Mouse (Mus musculus): Measurements from ENCODE around the gene Rad23a. TPM values are rescaled to one million over a fixed set of nuclear protein-coding genes. Genes with fewer than 3 reads are reported as not detected.
A peak's percentile ranks its signal among the peaks of the same experiment; 100 is the strongest.

Gene Rad23a
- polyA plus RNA-seq, 1 experiment from 2014 or later = 74.2 TPM

GRCm38 (mm10) chr8:84856434-84856833 lies 16.0 kb upstream of the Rad23a start:
- Histone ChIP-seq H3K4me1 (replicated peaks) (peaks cover 23% of the 10 kb centered on the region), H3K9ac (no peak overlapping the region), H3K4me3 (peak overlapping the region; percentile 90), H3K4me2 (no peak overlapping the region), H3K27ac (replicated peaks) (no peak overlapping the region), H3K36me3 (peaks cover 24% of the 10 kb centered on the region), H3K27me3 (peaks cover 3% of the 10 kb centered on the region; the same call in 1 of the 2 replicates), H3K9me3 (no peaks in the 10 kb centered on the region)
- WGBS = 98% methylated on average over 3 of the region's 3 CpGs
- ATAC-seq (ENCODE audit: low read depth) = peak; percentile 28

- H3K36me3 ChIP-seq = peaks cover 26% of the 10 kb centered on the region
- peaks cover 36% of the 10 kb centered on the region for H3K4me1 ChIP-seq (replicated peaks)
- H3K27ac ChIP-seq (replicated peaks) = peak overlapping the region; percentile 87
- WGBS = 35% methylated on average over 6 of the region's 6 CpGs
- H3K9ac ChIP-seq = peak overlapping the region; percentile 79
- ATAC-seq (ENCODE audit: low read depth) = no peak
- peak overlapping the region; percentile 92 for H3K4me3 ChIP-seq
- H3K27me3 ChIP-seq = no peaks in the 10 kb centered on the region
- H3K4me2 ChIP-seq = peak overlapping the region; percentile 74
- H3K9me3 ChIP-seq = no peaks in the 10 kb centered on the region
Measured at GRCm38 (mm10) chr8:84847684-84848435, 7.4 kb upstream of the Rad23a start.

- Histone ChIP-seq H3K9ac (peak within 1 kb of the TSS; percentile 96), H3K27ac (replicated peaks) (peak within 1 kb of the TSS; percentile 92), H3K9me3 (no peaks in the 10 kb centered on the region), H3K4me2 (peak within 1 kb of the TSS; percentile 90), H3K36me3 (peaks cover 35% of the 10 kb centered on the region), H3K27me3 (no peaks in the 10 kb centered on the region), H3K4me3 (peak within 1 kb of the TSS; percentile 92), H3K4me1 (replicated peaks) (peaks cover 42% of the 10 kb centered on the region)
- peak; percentile 99 for ATAC-seq (ENCODE audit: low read depth)
- WGBS = under 1% methylated on average over 55 of the region's 55 CpGs
Measured at GRCm38 (mm10) chr8:84846722-84847572, 6.5 kb upstream of the Rad23a start, which contains the start of gene Calr. Calr (minus strand) TSS chr8:84846934.

GRCm38 (mm10) chr8:84846094-84846721 lies 5.7 kb upstream of the Rad23a start:
- Histone ChIP-seq H3K4me3 (peak overlapping the region; percentile 92), H3K27me3 (no peaks in the 10 kb centered on the region), H3K4me2 (peak overlapping the region; percentile 90), H3K4me1 (replicated peaks) (peaks cover 42% of the 10 kb centered on the region), H3K9ac (peak overlapping the region; percentile 96), H3K27ac (replicated peaks) (peak overlapping the region; percentile 92), H3K36me3 (peaks cover 42% of the 10 kb centered on the region), H3K9me3 (no peaks in the 10 kb centered on the region)
- WGBS = 0% methylated on average over 30 of the region's 30 CpGs
- ATAC-seq (ENCODE audit: low read depth) = peak; percentile 36

GRCm38 (mm10) chr8:84845355-84846093 lies 5.1 kb upstream of the Rad23a start:
- Histone ChIP-seq H3K9ac (peak overlapping the region; percentile 96), H3K27me3 (no peaks in the 10 kb centered on the region), H3K4me1 (replicated peaks) (peaks cover 42% of the 10 kb centered on the region), H3K36me3 (peaks cover 45% of the 10 kb centered on the region), H3K4me3 (peak overlapping the region; percentile 92), H3K27ac (replicated peaks) (peak overlapping the region; percentile 92), H3K9me3 (no peaks in the 10 kb centered on the region), H3K4me2 (peak overlapping the region; percentile 90)
- ATAC-seq (ENCODE audit: low read depth) = no peak
- WGBS = 18% methylated on average over 12 of the region's 12 CpGs

GRCm38 (mm10) chr8:84844397-84845070 lies 4.1 kb upstream of the Rad23a start:
- 89% methylated on average over 9 of the region's 9 CpGs for whole genome bisulfite sequencing
- Histone ChIP-seq H3K27me3 (no peaks in the 10 kb centered on the region), H3K36me3 (peaks cover 45% of the 10 kb centered on the region), H3K4me1 (replicated peaks) (peaks cover 46% of the 10 kb centered on the region), H3K9ac (peak overlapping the region; percentile 96), H3K4me2 (peak overlapping the region; percentile 90), H3K4me3 (peak overlapping the region; percentile 92), H3K9me3 (no peaks in the 10 kb centered on the region), H3K27ac (replicated peaks) (0 out of 2 replicates have a peak overlapping the region, but pooled peaks have one; percentile 4)
- no peak for ATAC-seq (ENCODE audit: low read depth)

GRCm38 (mm10) chr8:84841514-84841913 lies 1.0 kb upstream of the Rad23a start:
- Histone ChIP-seq H3K27ac (replicated peaks) (0 out of 2 replicates have a peak overlapping the region, but pooled peaks have one; percentile 89), H3K27me3 (no peaks in the 10 kb centered on the region), H3K9ac (no peak overlapping the region), H3K4me1 (replicated peaks) (peaks cover 57% of the 10 kb centered on the region), H3K4me3 (no peak overlapping the region), H3K4me2 (no peak overlapping the region), H3K9me3 (no peaks in the 10 kb centered on the region), H3K36me3 (peaks cover 67% of the 10 kb centered on the region)
- no peak for ATAC-seq (ENCODE audit: low read depth)
- WGBS = 67% methylated on average over 1 of the region's 1 CpGs

GRCm38 (mm10) chr8:84839875-84840247 lies 604 bp downstream of the Rad23a start:
- peak overlapping the region; percentile 95 for H3K9ac ChIP-seq
- peaks cover 66% of the 10 kb centered on the region for H3K4me1 ChIP-seq (replicated peaks)
- H3K36me3 ChIP-seq = peaks cover 76% of the 10 kb centered on the region
- WGBS = 4% methylated on average over 7 of the region's 7 CpGs
- peak overlapping the region; percentile 89 for H3K27ac ChIP-seq (replicated peaks)
- H3K9me3 ChIP-seq = no peaks in the 10 kb centered on the region
- H3K4me2 ChIP-seq = peak overlapping the region; percentile 60
- ATAC-seq (ENCODE audit: low read depth) = no peak
- peak overlapping the region; percentile 88 for H3K4me3 ChIP-seq
- H3K27me3 ChIP-seq = no peaks in the 10 kb centered on the region

GRCm38 (mm10) chr8:84839411-84839810 lies 1.1 kb downstream of the Rad23a start:
- H3K27me3 ChIP-seq = no peaks in the 10 kb centered on the region
- no peaks in the 10 kb centered on the region for H3K9me3 ChIP-seq
- H3K4me3 ChIP-seq = peak overlapping the region; percentile 88
- WGBS = 92% methylated on average over 2 of the region's 2 CpGs
- peak overlapping the region; percentile 95 for H3K9ac ChIP-seq
- peaks cover 66% of the 10 kb centered on the region for H3K4me1 ChIP-seq (replicated peaks)
- H3K4me2 ChIP-seq = peak overlapping the region; percentile 60
- H3K36me3 ChIP-seq = peaks cover 76% of the 10 kb centered on the region
- ATAC-seq (ENCODE audit: low read depth) = no peak
- H3K27ac ChIP-seq (replicated peaks) = peak overlapping the region; percentile 89; the same call in 1 of the 2 replicates

GRCm38 (mm10) chr8:84838513-84838912 lies 2.0 kb downstream of the Rad23a start:
- no peak overlapping the region for H3K4me2 ChIP-seq
- no peaks in the 10 kb centered on the region for H3K9me3 ChIP-seq
- no peak overlapping the region for H3K9ac ChIP-seq
- ATAC-seq (ENCODE audit: low read depth) = no peak
- peaks cover 66% of the 10 kb centered on the region for H3K4me1 ChIP-seq (replicated peaks)
- H3K27me3 ChIP-seq = no peaks in the 10 kb centered on the region
- WGBS = 87% methylated on average over 5 of the region's 5 CpGs
- H3K4me3 ChIP-seq = no peak overlapping the region
- H3K27ac ChIP-seq (replicated peaks) = 0 out of 2 replicates have a peak overlapping the region, but pooled peaks have one; percentile 65
- peaks cover 75% of the 10 kb centered on the region for H3K36me3 ChIP-seq

All from neural tube, embryonic 13.5 days (tissue).